Mouse (Mus musculus) testis, postnatal 14 days (tissue): ENCODE data around the gene Calr4.

ENCODE experiments used
- DNase-seq: peaks from one replicate; pipeline ENCODE4 v3.0.0; 2021; ENCODE audit warnings: low spot score

Gene Calr4

DNA sequence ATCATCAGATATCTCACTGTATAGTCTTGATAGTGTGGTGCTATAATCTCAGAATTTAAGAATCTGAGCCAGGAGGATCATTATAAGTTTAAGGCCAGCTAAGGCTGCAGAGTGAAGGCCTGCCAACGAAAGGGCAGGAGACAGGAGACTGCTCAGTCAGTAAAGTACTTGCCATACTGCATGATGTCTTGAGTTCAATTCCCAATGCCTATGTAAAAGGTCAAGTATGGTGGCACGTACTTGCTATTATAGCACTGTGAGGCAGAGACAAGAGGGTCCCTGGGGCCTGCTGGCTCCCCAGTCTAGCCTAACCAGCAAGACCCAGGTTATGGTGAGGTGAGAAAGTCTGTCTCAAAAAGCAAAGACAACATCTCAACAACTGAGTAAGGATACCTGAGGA is at the start of gene Calr4:
TSS of gene Calr4 (plus strand) at position 301 of the 400 bp plus-strand sequence.
- DNase-seq: no peak

- DNase-seq: no peak
These were observed 48.5 kb upstream of the Calr4 start for GRCm38 (mm10) chr4:109185616-109186405.

- no peak for DNase-seq
These were observed 42.7 kb upstream of the Calr4 start for GRCm38 (mm10) chr4:109191598-109191997.

DNA sequence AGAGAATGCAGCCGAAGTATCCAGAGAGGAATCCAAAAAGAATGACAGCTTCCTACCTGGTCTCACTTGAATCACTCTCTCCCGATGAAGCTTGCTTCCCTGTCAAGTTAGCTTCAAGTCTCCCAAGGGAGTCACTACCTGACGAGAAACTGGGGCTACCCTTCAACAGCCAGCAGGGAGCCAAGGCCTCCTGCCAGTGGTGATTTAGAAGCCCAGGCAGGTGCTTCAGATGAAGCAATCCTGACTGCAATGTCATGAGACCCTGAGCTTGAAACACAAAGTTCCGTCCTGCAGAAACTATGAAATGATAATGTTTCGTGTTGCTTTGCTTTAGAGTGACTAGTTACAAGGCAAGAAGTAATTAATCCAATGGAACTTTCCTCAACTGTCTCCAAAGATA is 40.4 kb upstream of the Calr4 start:
- DNase-seq: no peak

- DNase-seq: no peak
These were observed 38.2 kb upstream of the Calr4 start for GRCm38 (mm10) chr4:109195900-109196629.

DNA sequence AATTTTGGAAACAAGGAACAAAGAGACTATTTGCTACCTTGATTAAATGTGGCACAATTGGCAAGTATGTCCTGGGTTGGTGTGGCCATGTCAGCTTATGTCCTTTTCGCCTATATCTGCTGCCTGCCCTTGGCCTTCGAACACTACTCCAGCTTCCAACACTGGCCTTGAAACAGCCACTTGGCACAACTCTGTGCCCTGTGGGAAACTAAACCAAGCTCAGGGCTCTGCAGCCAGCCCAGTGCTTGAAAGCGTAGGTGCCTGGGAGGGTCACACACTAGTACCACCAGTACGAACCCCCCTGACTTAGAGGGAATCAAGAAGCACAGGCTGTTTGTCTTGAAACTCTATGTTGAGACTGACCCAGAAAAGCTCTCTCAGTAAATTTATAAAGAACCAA is 35.2 kb upstream of the Calr4 start:
- peak; percentile 42 for DNase-seq

GRCm38 (mm10) chr4:109201582-109202424 is 32.5 kb upstream of the Calr4 start, which contains the start of gene Osbpl9:
TSS of gene Osbpl9 (minus strand) at chr4:109202272.
- DNase-seq: peak; percentile 98

- DNase-seq: no peak
These were observed 30.4 kb upstream of the Calr4 start for GRCm38 (mm10) chr4:109203931-109204330.

DNA sequence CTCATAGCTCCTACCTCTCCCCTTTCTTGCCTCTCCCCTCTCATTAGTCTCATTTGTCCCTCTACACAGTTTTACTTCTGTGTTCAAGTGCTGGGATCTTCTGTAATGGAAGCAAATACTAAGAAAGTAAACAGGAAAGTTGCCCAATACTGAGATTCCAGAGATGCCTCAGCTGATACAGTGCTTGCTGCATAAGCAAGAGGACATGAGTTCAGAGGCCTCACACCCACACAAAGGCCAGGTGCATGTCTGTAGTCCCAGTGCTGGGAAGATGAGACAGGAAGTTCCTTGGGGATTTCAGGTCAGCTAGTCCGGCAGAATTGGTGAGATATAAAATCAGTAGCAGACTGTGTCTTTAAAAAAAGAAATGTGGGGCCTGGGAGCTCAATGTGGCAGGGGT is 29.9 kb upstream of the Calr4 start:
- DNase-seq: no peak

- DNase-seq: no peak
These were observed 26.8 kb upstream of the Calr4 start for GRCm38 (mm10) chr4:109207524-109207923.

GRCm38 (mm10) chr4:109210253-109210652 is 24.0 kb upstream of the Calr4 start:
- peak; percentile 46 for DNase-seq

DNA sequence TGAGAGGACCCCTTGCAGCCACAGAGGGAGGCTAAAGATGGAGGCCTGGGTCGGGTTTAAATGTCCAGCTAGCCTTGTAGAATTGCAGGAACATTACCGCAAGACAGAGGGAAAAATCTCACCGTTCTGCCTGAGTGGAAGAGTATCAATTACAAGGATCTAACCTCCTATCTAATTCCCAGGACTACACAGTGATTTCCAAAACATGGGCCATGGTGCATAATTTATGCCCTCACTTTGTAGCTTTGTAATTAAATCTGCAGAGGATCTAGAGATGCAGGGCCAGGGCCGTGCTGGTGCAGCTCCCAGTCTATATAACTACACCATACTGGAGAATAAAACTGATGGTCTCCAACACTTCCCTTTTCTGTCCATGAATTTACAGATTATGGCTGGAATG is 23.4 kb upstream of the Calr4 start:
- DNase-seq: no peak

DNA sequence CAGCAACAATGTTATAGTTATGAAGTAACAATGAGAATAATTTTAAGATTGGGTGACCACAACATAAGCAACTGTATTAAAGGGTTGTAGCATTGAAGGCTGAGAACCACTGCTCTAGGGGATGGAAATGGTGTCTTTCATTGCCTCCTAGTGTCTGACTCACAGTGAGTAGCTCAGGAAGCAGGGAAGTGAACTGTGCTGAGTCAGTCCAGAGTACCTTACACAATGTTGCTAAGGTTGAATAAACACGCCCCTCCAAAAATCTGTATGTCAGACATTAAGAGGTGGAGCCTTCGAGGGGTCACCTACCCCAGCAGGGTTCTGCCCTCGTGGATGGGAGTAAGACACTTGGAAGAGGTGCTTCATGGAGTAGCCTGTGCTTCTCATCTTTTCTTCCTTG is 20.3 kb upstream of the Calr4 start:
- no peak for DNase-seq

GRCm38 (mm10) chr4:109218008-109218407 is 16.3 kb upstream of the Calr4 start:
- no peak for DNase-seq

DNA sequence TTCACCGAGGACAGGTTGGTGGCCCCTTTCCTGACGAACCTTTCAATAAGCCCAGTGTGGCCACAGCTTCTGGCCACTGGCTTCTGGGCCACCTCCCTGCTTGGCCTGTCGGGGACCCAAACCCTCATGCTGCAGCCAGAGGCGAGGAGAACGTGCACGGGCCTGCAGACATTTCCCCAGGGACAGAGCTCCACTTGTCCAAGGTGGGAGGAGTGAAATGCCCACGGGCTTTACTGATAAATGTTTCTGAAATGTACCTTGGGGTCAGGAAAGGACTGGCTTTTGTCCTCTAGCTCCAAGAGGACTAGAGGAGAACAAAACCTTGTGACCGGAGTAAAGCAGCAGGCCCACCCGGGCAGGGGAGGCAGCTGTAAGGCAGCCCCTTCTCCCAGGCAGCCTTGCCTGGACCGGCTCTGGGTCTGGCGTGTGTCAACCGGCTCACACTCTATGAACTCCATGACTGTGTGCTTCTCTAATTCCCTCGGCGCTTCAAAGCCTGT is 13.8 kb upstream of the Calr4 start:
- DNase-seq: peak; percentile 67

GRCm38 (mm10) chr4:109222001-109222400 is 12.3 kb upstream of the Calr4 start:
- peak; percentile 81 for DNase-seq

DNA sequence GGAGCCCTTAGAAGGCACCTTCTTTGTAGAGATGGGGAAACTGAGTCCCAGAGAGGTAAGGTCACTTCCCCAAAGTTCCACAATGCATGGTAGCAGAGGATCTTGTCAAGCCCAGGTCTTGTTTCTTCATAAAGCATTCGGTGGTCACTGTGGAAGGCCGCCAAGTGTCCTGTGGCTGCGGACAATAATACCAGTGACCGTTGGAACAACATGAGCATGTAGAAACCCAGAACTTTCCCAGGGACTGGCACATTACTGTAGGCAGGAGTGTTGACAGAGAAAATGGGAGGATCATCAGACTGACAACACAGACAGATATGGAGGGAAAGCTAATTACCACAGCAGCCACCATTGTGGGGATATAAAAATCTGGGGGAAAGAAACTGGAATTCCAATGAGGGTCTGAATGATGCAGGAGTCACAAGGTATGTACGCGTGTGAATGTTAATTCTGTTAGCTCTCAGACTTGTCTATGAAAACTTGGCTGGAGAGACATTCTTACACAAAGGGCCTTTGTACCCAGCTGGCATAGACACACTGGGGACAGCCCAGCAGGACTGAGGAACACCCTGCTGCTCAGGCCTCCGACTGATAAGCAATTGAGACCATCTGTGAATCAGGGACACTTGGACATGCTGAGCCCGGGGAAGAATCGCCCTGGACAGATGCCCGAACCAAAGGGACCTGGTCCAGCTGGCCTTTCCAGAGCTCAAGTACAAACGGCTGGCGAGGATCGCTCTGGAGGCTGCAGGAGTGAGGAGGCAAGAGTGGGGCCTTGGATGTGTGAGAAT is 9.3 kb upstream of the Calr4 start:
- peak; percentile 88 for DNase-seq

- DNase-seq: no peak
These were observed 8.7 kb upstream of the Calr4 start for GRCm38 (mm10) chr4:109225606-109226005.

DNA sequence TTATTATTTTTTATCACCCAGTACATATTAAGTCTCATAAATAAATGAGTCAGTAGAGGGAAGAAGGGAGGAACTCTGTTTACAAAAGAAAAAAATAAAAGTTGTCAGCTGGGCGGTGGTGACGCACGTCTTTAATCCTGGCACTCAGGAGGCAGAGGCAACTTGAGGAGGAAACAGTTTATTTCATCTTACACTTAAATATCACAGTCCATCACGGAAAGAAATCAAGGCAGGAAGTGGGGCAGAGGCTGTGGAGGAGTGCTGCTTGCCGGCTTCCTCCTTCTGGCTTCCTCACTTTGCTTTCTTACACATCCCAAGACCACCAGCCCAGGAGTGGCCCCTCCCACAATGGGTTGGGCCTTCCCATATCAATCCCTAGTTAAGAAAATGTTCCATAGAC is 8.2 kb upstream of the Calr4 start:
- DNase-seq: no peak

DNA sequence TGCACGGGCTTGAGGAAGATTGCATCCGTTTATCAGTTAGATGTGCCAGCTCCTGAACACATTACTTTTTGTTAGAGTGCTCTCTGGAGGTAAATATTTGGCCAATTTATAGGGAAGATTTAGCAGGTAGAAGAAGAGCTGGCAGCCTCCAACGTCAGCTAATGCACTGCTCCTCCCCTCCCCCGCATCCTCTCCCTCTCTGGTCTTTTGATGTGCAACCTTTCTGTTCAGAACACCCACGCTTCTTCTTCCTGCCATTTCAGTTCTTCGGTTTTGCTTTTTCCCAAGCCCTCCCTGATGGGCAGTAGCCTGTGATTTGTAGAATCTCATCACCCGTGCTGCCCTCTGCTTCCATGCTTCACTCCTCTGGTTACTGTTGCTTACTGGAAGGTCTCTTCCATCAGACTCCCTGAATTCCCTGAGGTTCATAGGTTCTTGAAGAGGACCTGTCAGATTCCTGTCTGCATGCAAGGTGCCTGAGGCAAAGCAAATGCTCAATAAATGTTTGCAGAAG is 4.5 kb upstream of the Calr4 start:
- peak; percentile 22 for DNase-seq

DNA sequence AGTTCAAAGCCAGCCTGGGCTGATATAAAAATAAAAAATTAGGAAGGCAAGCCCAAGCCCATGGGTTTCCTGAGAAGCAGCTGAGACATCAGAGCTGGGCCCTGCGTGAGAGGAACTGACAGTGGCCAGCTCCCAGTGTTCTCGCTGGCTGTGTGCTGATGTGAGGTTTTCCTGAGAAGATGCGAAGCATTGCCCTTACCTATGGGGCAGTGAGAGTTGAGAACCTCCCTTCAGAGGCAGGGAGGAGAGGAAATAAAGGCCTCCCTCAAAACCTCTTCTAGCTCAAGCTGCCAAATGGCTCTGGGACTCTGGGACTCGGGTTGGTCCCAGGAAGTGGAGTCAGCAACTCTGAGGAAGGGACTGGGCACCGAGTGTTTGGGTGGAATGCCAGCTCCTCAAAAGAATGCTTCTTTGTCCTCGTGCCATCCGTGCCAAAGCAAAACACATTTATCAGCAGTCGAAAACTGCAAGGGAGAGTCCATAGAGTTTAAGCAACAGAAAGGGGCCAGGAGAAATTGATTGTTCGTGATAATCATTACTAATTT is 593 bp downstream of the Calr4 start:
- DNase-seq: peak; percentile 63
